Mouse (Mus musculus) CH12.LX (cell line): ENCODE results near the gene Psma1.

ENCODE experiments used
- CHD2 ChIP-seq: IDR thresholded peaks from 2 replicates; pipeline ENCODE4 v1.6.1; 2011; ENCODE audit warnings: low read length, improper control_type of control experiment
- CTCF ChIP-seq, 2 experiments: IDR thresholded peaks in 1 of 2; conservative IDR thresholded peaks in 1 of 2; 2 replicates each; pipeline ENCODE4 v1.5.1; 2011 to 2012; ENCODE audit warnings: low read depth in 2 of 2, low read length in 2 of 2, improper control_type of control experiment in 1 of 2, inconsistent platforms in 1 of 2, mild to moderate bottlenecking in 1 of 2, moderate library complexity in 1 of 2
- E2F4 ChIP-seq: IDR thresholded peaks from 2 replicates; pipeline ENCODE4 v1.6.1; 2011; ENCODE audit warnings: low read depth, low read length, improper control_type of control experiment; ENCODE audit not compliant: insufficient replicate concordance
- ELF1 ChIP-seq: IDR thresholded peaks from 2 replicates; pipeline ENCODE4 v1.6.1; 2014; ENCODE audit warnings: low read depth, mild to moderate bottlenecking, inconsistent platforms, low read length, improper control_type of control experiment
- IRF4 ChIP-seq: IDR thresholded peaks from 2 replicates; pipeline ENCODE4 v1.6.1; 2014; ENCODE audit warnings: low read depth, mild to moderate bottlenecking, inconsistent platforms, low read length, improper control_type of control experiment
- MAX ChIP-seq: IDR thresholded peaks from 2 replicates; pipeline ENCODE4 v1.6.1; 2011; ENCODE audit warnings: low read length, improper control_type of control experiment
- MYC ChIP-seq: IDR thresholded peaks from 2 replicates; pipeline ENCODE4 v1.6.1; 2011; ENCODE audit warnings: low read depth, mild to moderate bottlenecking, improper control_type of control experiment, low read length
- POLR2A ChIP-seq: IDR thresholded peaks from 2 replicates; pipeline ENCODE4 v1.6.1; 2011; ENCODE audit warnings: low read depth, mild to moderate bottlenecking, improper control_type of control experiment, low read length
- RCOR1 ChIP-seq: conservative IDR thresholded peaks from 2 replicates; pipeline ENCODE4 v1.6.1; 2012; ENCODE audit warnings: low read depth, mild to moderate bottlenecking, inconsistent platforms, low read length, improper control_type of control experiment
- SMC3 ChIP-seq: IDR thresholded peaks from 2 replicates; pipeline ENCODE4 v1.6.1; 2011; ENCODE audit warnings: low read depth, low read length, improper control_type of control experiment
- USF1 ChIP-seq: IDR thresholded peaks from 2 replicates; pipeline ENCODE4 v1.6.1; 2014; ENCODE audit warnings: low read depth, mild to moderate bottlenecking, inconsistent platforms, low read length, improper control_type of control experiment
- ZC3H11A ChIP-seq: IDR thresholded peaks from 2 replicates; pipeline ENCODE4 v1.6.1; 2012; ENCODE audit warnings: low read depth, mild to moderate bottlenecking, inconsistent platforms, low read length, improper control_type of control experiment

DNA sequence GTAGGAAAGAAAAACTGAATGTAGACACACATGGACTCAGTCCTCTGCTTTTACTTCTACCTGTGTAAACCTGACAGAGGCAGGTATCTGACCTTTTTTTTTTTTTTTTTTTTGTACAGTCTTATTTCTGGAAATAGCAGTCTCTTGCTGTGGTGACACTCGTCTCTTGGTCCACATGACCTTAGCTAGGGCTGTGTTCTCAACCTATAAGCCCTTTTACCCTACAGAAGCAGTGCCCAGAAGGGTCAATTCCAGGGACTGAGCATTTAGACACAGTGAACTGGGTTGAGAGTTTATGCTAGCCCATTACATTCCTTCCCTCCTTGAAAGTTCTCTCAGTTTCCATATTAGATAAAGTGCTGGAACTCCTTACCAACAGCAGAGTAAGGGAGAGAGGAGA, 47.6 kb upstream of the Psma1 start:
- TF ChIP-seq CTCF (conservative IDR thresholded peaks at IDR 0.05 in 1 of 2, IDR thresholded peaks at IDR 0.05 in 1 of 2; ENCODE audit: low read depth in 2 of 2, low read length in 2 of 2), result no peak
- TF ChIP-seq CHD2, result no peak
- no peak for TF ChIP-seq E2F4
- TF ChIP-seq MAX, result no peak
- no peak for TF ChIP-seq POLR2A
- no peak for TF ChIP-seq RCOR1
- TF ChIP-seq IRF4, result no peak
- no peak for TF ChIP-seq ZC3H11A
- no peak for TF ChIP-seq MYC
- TF ChIP-seq USF1, result no peak
- no peak for TF ChIP-seq ELF1
- TF ChIP-seq SMC3, result no peak
